22 mouse cellular contexts compared by ENCODE assay signal in the genomic region with DNA sequence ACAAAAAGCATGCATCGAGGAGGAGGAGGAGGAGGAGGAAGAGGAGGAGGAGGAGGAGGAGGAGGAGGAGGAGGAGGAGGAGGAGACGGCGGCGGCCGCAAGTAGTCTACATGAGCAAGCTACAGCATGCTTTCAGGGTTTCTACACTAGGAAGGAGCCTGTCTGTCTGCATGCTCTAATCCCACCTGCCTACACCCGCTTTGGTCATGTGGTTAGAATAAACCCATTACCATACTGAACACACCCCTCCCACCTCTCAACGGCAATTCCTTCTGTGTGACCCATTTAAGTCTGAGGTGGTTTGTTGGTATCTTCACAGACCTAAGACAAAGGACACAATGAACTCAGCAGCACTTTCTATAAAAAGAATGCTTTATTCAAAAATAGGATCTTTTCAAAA. TPM values are rescaled to one million over a fixed set of nuclear protein-coding genes. Genes with fewer than 3 reads are reported as not detected.
"Had no signal": no experiment of that assay in that cellular context is flagged by ENCODE, and none has a peak within 500 bp of the region (broad histone marks: within the 10 kb centered on the region; RNA-seq: fewer than 3 reads in every experiment).

No protein-coding gene starts in this region.

- H3K4me3 ChIP-seq: kidney, embryonic 15.5 days; limb, embryonic 12.5 days; limb, embryonic 15.5 days; midbrain, embryonic 12.5 days; midbrain, embryonic 15.5 days; stomach, embryonic 15.5 days had no signal

- ATAC-seq: liver, postnatal 0 days; lung, postnatal 0 days; midbrain, embryonic 15.5 days had no signal

- DNase-seq: kidney, adult 11 months; kidney, adult 8-10 months; kidney, postnatal 10 days; kidney, postnatal 36 days; layer of hippocampus, adult 9-11 months; left cerebral cortex, postnatal 4 days; liver, postnatal 0 days; lung, embryonic 14.5 days; right cerebral cortex, postnatal 25 days; spleen, adult 18-20 months; thymus, adult 18-20 months; thymus, postnatal 14 days had no signal

- H3K27ac ChIP-seq: kidney, embryonic 15.5 days; limb, embryonic 12.5 days; limb, embryonic 15.5 days; liver, embryonic 14.5 days; macrophage; midbrain, embryonic 12.5 days; midbrain, embryonic 15.5 days; stomach, embryonic 15.5 days had no signal

RNA-seq across cellular contexts. Expression of gene Wasf1, which starts 52.0 kb away (rescaled TPM):
- total RNA-seq: megakaryocyte, adult 5-6 weeks had no signal
- polyA plus RNA-seq: macrophage had no signal
